Mouse (Mus musculus) kidney, adult 2 months (tissue): ENCODE measurements at regions not wholly inside any gene's neighbourhood (a gene's known extent, or its start where the extent isn't known, plus 50 kb on each side); places are given as distances from the start of the nearest gene placed in this dataset.

Source experiments
- CTCF ChIP-seq: fragments of 200-500 bp; conservative IDR thresholded peaks from 2 replicates; pipeline ENCODE4 v1.5.1; 2011; ENCODE audit warnings: low read depth, mild to moderate bottlenecking, control low read depth, low read length, moderate library complexity, mixed read lengths; ENCODE audit not compliant: insufficient read depth, insufficient read length
- POLR2A ChIP-seq: fragments of 200-500 bp; IDR thresholded peaks from one replicate; pipeline ENCODE4 v1.6.1; 2011; ENCODE audit warnings: low read depth, low read length, control low read depth

GRCm38 (mm10) chr4:21407850-21408249 lies 277.9 kb downstream of the Prdm13 start:
- TF ChIP-seq CTCF (no peak), POLR2A (no peak)
